Mouse (Mus musculus) embryo, embryonic 10 days (tissue): ENCODE results near the gene Prcc.
"Not testable (repeated sequence)": the region's sequence is repeated elsewhere in the genome, so short reads cannot be mapped to it uniquely, and the experiment has no call there.

Experiments used
- DNase-seq: peaks from one replicate; pipeline ENCODE4 v3.0.0-alpha.2; 2015; ENCODE audit warnings: low spot score

Prcc gene

DNA sequence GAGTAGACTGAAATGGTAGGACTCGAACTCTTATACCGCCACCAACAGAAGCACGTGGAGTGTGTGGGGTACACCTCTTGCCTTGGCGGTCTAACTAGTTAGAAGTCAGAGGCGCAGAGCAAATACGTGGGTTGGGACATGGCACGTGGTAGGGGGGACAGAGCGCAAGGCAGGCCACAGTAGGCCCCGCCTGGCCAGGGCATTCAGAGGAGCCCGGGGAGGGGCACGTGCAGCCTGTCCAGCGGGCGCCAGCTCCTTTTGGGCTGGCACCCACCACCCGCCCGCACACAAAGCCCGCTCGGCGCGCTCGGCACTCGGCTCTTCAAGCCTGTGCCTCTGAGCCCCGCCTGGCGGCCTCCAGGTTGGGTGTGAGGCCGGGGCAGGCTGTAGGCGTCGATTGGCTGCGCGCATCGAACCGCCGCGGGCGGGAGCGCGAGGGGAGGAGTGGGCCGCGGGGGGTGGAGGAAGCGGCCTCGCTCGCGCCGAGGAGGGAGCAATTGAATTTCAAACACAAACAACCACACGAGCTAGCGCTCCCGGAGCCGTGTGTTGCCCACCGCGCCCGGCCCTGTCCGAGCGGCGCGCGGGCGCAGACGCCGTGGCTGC is 20.6 kb upstream of the Prcc start, which contains the start of gene Hdgf:
Gene Hdgf (plus strand): TSS at position 442 of the 606 bp plus-strand sequence.
- DNase-seq: peak; percentile 96

DNA sequence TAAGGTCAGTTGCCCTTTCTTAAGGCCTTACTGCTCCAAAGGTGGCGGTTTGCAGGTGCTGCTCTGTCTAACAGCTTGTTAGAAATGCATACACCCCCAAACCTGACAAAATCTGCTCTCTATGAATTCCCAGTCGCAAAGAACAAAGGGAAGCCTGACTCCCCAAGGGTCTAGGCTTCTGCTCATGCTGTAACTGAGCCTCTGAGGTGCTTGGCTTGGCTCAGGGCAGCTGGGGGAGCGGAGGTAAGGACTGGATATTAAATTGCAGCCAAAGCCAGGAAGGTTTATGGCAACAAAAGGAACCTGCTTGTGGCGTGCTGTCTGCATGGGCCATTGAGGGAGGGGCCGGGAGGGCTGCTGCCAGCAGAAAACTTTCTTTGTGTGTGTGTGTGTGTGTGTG is 18.4 kb upstream of the Prcc start:
- no peak for DNase-seq

DNA sequence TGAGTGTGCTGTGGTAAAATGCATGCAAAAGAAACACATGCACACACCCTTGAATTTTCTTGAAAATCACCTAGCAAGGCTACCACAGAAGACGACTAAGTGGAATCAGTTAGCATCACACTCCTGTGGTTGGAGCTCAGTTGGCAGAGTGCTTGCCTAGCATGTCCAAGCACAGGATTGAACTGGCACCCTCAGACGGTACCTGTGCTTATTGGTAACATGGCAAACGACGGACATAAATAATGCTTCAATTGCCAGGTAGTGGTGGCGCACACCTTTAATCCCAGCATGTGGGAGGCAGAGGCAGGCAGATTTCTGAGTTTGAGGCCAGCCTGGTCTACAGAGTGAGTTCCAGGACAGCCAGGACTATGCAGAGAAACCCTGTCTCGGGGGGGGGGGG is 16.6 kb upstream of the Prcc start:
- not testable (repeated sequence) for DNase-seq

DNA sequence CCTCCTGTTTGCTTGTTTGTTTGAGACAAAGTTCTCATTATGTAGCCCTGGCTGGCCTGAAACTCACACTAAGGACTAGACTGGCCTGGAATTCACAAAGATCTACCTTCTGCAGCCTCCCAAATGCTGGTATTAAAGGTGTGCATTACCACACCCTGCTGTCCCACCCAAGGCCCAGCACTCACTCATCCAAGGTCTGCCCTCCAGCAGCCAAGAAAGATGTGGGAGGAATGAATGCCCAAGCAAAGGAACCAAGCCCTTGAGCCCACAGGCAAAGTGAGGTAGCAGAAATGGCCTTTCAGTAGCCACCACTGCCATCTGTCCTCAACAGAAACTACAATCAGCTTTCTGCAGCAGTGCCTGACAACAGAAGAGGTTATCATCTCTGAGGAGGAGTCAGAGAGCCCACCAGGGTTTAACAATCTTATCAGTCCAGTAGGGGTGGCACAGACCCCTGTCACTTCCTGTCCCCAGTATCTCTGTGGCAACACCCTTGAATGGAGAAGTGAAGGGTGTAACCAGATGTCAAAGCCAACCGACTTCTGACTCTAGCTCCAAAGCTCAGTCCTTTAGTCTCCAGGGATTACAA is 15.7 kb upstream of the Prcc start:
- DNase-seq: peak; percentile 14

DNA sequence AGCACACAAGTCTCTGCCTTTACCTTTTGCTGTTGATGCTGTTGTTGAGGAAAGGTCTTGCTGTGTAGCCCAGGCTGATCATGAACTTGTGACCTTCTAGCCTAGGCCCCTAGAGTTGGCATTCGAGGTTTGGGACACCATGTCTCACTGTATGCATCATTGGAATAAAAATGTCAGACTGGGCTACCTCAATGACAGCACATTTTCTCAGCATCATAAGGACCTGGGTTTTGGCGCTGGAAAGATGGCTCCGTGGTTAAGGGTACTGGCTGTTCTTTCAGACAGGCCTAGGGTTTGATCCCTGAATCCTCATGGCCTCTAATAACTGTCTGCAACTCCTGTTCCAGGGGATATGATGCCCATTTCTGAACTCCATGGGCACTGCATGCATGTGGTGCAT is 14.4 kb upstream of the Prcc start:
- no peak for DNase-seq

DNA sequence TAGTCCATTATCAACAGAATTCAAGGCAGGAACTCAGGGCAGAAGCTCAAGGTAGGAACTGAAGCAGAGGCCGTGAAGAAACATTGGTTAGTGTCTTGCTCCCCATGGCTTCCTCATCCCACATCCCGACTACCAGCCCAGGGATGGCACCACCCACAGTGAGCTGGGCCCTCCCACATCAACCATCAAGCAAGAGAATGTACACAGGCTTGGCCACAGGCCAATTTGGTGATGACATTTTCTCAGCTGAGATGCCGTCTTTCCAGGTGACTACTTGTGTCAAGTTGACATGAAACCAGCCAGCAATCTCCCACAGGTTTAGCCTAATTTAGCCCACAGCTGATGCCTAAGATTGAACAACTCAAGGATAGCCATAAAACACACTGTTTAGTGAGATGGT is 13.9 kb upstream of the Prcc start:
- DNase-seq: no peak

DNA sequence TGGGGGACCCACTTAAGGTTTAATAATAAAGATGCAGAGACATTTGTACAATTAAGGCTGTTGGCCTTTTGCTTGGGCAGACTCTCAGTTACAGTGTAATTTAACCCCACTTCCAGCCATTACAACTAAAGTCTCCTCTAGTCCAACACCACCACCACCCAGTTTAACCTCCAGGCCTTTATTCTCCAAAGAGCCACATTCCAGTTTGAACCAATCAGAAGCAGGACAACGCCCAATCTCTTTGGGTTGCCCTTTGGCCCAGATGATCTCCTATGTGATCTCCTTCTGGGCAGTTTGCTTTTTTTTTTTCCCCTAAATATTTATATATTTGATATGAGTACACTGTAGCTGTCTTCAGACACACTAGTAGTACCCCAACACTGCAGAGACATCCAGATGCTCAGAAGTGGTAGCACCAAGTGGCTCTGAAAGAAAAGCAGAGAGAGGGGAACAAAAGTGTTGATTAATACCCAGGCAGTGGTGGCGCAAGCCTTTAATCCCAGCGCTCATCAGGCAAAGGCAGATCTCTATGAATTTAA is 8.0 kb upstream of the Prcc start:
- DNase-seq: no peak

DNA sequence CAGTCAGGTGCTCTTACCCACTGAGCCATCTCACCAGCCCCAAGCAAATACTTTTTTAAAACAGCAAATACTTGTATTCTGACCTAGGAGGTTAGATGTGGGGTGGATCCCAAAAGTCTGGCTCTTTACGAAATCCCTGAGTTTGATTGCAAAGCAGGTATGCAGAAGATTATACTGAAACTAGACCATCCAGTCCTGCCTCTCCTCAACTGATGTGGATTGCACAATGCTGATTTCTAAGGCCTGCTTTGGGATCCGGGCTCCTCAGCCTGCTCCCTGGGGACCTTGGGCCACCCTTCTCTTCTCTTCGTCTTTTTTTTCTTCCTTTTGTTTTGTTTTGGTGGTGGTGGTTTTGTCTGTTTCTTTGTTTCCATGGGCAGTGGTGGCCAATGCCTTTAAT is 6.1 kb upstream of the Prcc start:
- no peak for DNase-seq

DNA sequence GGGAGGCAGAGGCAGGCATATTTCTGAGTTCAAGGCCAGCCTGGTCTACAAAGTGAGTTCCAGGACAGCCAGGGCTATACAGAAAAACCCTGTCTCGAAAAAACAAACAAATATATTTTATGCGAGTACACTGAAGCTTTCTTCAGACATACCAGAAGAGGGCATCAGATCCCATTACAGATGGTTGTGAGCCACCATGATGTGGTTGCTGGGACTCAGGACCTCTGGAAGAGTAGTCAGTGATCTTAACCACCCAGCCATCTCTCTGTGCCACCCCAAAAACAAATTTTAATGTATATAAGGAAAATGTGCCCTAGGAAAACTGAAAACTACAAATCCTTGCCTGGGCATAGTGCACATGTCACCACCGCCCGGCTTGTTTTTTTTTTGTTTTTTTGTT is 2.0 kb upstream of the Prcc start:
- DNase-seq: not testable (repeated sequence)

DNA sequence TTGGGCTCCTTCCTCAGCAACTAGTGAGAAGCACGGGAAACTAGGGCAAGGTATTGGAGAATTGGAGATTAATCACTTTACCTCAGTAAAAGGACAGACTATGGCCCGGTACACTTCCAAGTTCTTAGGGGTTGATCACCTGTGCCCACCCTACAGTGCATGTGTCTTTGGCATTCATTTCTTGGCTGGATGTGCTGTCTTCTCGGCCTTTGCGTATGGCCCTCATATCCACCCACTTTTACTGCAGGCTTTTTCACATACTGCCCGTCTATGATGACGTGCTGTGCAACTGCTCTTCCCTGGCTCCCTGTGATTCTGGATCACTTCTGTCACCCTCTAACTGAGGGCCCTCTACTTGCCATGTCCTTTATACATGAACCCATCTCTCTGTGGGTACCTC is 1.0 kb upstream of the Prcc start:
- no peak for DNase-seq

DNA sequence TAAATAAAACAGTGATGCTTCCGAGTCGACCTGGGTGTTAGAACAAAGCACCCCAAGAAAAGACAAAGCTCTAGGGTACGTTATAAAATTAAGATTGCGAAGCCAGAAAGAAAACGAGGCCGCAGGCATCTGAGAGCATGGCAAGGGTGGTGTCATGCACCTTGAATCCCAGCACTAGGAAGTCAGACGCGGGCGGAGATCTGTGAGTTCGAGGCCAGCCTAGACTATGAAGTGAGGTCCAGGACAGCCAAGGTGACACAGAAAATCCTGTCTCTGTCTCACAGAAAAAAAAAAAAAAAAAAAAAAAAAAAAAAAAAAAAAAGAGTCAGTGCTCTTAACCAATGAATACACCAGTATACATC is 577 bp upstream of the Prcc start:
- DNase-seq: peak; percentile 28

DNA sequence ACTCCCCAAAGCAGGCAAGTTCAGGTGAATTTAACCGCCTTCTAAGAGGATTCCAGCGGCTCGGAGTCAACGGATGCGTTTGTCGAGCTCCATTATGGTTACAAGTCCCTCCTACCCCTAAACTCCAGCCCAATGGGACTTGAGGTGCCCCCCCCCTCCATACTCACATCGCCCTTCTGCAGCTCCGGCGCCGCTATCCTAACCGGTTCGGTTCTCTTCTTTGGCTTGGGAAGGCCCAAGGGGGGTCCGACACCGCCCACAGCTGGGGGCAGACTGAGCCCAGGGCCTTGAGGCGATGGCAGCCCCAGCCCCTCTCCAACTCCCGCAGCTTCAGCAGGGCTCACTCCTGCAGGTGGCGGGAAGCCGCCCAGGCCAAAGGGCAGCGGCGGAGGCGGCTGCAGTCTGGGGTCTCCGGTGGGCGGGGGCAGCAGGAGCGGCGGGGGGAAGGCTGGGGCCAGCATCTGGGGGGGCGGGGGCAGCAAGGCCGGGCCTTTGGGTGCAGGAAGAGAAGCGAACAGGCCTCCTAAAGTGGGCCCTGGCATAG is 628 bp downstream of the Prcc start:
- peak; percentile 57 for DNase-seq

DNA sequence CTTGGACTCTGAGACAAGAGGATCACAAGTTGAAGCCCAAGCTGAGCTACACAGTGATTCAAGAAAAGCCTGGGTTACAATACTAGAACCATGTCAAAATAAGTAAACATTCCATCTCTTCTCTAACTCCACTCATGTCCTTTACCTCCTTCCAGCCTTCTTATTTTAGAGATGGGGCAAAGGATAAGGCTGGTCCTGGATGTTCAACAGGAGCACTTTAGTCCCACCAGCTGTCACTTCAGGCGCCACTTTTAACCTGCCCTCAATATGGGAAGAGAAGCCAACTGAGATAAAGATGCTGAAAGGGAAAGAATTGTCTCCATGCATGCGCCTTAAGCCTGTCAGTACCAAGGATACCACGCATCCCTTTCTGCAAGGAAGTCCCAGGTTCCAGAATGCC is 1.1 kb downstream of the Prcc start:
- DNase-seq: no peak

DNA sequence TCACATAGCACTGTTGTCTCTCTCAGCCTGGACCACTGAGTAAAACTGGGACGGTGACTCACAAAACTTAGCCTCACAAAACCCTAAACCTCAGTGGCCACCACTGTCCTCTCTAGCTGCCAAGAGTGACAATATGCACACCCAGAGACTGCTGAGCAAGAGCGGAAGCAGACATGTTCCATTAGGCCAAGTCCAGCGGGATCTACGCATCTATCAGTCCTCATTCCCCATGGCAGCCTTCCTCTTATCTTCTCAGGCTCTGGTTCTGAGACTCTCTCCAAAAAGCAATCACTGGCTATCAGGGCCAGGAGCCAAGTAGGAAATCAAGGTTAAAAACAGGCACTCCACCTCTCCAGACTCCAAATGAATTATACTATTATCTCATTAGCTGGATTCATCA is 7.7 kb downstream of the Prcc start:
- DNase-seq: no peak

DNA sequence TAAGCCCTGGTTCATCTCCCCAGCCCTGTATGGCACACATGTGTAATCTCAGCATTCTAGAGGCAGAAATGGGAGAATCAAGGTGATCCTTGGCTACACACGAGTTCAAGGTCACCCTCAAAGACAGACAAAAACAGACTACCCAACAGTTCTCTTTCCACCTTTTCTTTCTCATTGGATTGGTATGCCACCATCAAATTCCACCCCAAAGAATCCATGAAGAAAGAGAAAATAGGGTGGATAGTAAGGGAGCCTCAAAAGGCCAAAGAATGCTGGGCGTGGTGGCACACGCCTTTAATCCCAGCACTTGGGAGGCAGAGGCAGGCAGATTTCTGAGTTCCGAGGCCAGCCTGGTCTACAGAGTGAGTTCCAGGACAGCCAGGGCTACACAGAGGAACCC is 21.3 kb downstream of the Prcc start:
- not testable (repeated sequence) for DNase-seq

DNA sequence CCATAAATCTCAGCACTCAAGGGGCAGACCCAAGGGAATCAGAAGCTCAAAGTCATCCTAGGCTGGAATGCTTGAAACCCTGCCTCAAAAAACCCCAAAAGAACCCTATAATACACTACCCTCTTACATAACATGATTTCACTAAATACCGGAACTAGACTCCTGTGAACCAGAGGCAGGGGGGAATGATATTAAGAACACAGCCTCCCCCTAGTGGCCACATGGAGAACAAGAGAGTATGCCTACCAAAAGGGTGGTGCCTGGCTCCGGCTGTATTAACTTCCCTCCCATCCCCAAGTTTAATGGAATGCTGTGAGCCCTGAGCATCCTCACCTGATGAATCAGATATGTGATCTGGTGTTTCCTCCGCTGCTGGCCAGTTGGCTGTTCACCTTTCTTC is 25.6 kb downstream of the Prcc start:
- DNase-seq: peak; percentile 80

DNA sequence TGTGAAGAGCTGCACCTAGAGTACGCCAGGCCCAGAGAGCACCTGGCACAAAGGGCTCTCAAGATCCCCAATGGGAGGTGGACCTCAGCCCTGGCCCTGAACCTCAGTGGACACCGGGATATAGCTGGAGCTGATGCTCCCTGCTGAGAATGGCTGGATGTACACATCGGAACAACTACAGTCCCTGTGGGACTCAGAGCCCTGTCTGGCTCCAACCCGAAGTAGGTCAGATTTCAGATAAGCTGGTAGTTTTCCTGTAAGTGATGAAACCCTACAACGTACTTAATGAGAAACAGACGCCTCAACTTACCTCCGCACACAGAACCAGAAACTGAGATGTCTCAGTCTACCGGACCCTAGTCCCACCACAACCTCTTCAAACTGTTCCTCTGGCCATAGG is 27.7 kb downstream of the Prcc start:
- DNase-seq: no peak

DNA sequence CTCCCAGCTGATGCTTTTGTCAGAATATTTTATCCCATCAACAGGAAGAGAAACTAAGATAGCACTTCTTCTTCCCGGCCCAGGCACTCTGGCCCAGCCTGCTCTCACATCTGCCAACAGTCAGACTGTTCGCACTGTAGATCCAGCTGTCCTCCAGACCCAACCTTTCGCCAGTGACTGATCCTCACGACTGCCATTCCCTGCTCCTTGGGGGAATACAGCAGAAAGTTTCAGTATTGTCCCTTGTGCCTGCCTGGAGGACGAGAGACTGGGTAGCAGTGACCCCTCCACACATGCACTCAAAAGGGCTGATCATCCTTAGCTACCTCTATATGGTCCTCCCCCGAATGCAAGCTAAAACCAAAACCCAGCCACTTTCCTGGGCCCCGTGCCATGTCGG is 29.5 kb downstream of the Prcc start:
- DNase-seq: no peak

DNA sequence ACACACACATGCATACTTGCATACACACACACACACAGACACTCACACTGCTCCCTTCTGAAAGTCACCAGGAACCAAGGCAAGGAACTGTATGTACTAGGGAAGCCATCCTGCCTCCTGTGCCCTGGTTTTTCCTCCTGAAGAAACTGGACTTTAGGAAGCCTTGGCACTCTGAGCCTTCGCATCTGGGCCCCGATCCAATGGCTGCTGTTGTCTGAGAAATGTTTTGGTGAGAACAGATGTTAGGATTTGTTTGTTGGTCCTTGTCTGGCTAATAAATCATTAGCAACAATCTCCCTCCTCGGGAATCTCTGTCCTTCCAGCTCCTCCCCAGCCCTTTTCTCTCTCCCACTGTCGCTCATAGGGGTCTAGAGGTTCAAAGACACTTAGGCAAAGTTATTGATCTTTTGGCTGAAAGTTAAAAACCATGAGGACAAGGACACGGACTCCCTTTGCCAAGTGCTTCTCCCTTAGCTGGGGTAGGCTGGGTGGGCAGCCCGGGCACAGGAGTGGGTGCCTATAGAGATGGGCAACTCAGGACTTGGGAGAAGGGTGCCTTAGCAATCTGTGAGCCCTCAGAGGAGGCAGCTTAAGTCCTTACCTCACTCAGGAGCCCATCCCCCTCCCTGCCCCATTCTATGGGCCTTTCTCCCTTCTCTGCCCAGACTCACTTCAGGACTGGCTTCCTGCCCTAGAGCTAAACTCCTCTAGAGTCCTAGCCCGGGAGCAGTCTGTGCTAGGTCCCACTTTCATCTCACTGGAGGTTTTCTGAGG is 30.4 kb downstream of the Prcc start:
- no peak for DNase-seq

DNA sequence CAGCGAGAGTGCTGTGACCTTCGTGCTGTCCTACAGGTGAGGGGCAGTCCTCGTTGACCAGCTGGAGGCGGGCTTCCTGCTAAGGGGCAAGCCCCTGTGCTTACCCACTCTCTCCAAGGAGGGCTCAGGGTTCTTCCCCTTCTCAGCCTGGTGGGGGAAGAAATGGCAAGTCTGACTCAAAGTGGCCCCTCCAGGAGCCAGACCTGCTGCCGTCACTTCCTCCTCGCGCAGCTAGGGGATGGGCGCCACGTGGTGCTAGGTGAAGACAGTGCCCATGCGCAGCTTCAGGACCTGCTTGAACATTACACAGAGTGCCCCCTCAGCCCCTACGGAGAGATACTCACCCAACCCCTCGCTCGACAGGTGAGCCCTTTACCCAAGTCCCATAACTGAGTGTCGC is 36.3 kb downstream of the Prcc start:
- no peak for DNase-seq

DNA sequence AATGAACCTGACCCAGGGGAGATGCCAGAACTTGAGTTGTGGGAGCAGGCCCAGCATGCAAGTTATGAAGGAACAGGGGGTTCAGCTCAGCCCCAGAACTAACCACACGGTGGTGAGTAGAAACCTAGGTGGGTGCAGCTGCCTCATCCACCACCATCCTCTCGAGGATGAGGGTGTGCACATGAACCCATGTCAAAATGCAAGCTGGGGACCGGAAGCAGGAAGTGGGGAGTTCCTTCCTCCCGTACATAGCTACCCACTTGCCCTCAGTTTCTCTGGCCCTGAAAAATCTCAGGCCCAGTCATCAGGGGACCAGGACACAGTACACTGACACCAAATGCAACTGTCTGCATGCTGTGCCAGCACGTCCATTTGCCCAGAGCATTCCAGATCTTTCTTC is 37.7 kb downstream of the Prcc start:
- DNase-seq: no peak

DNA sequence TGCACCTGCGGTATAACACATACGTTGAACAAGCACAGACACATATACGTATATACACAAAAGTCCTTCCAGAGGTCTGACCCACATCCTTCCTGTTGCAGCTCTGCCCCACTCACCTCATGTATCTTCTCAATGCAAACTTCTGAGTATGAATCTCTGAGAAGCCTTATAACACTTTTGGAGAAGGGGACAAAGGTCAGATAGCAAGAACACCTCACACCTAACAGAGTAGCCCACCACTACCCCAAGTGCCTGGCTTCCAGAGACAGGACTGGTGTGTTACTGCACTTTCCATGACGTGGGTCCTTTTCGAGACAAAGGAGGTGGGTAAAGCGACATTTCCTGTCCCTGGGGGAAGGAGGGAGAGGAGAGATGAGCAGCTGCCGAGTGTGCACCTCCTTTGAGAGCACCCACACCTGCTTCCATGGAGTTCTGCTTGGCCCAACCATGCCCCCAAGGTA is 38.7 kb downstream of the Prcc start, which contains the start of gene Sh2d2a:
Gene Sh2d2a (plus strand): TSS at position 106 of the 461 bp plus-strand sequence.
- no peak for DNase-seq

DNA sequence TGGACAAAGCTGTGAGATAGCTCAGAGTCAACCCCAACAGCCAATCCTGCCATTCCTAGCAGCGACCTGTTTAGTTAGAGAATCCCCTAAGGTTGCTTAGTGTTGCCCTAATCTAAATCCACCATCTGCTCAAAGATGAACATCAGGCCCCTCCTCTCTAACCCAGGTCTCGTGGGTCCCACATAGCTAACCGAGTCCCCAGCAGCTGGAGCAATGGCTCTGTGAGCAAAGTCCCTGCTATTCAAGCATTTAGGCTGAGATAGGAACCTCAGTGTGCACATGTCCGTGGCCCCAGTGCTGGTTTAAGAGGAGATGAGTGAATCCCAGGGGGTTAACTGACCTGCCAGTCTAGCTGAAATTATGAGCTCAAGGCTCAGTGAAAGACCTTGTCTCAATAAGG is 39.2 kb downstream of the Prcc start:
- DNase-seq: no peak
